Mouse (Mus musculus) stomach, postnatal 0 days (tissue): Measurements from ENCODE around the gene Syap1. TPM values are rescaled to one million over a fixed set of nuclear protein-coding genes. Genes with fewer than 3 reads are reported as not detected.
"Not testable (repeated sequence)": the region's sequence is repeated elsewhere in the genome, so short reads cannot be mapped to it uniquely, and the experiment has no call there.

Experiments
- ATAC-seq: fragments of 200-750 bp; cut with Nextera tagmentation; 2 replicates; pipeline ENCODE4 v1.8.0; 2017; ENCODE audit not compliant: low FRiP score, low TSS enrichment
- DNase-seq: peaks from one replicate; pipeline ENCODE4 v3.0.0-alpha.2; 2016; ENCODE audit warnings: low spot score
- H3K27ac ChIP-seq: fragments of 300-500 bp; sonication (generic); replicated peaks from 2 replicates; pipeline ENCODE4 v1.5.1; 2014; ENCODE audit warnings: mild to moderate bottlenecking, control low read depth
- H3K27me3 ChIP-seq: fragments of 300-500 bp; sonication (generic); 2 replicates; pipeline ENCODE4 v1.6.1; 2014; ENCODE audit warnings: low read length; ENCODE audit not compliant: control insufficient read depth, insufficient read depth
- H3K36me3 ChIP-seq: fragments of 300-500 bp; sonication (generic); 2 replicates; pipeline ENCODE4 v1.6.1; 2014; ENCODE audit warnings: low read length, mixed read lengths; ENCODE audit not compliant: control insufficient read depth, insufficient read depth
- H3K4me1 ChIP-seq: fragments of 300-500 bp; sonication (generic); replicated peaks from 2 replicates; pipeline ENCODE4 v1.6.1; 2014; ENCODE audit warnings: antibody characterized with exemption; ENCODE audit not compliant: control insufficient read depth, insufficient read depth
- H3K4me2 ChIP-seq: fragments of 300-500 bp; sonication (generic); replicated peaks from 2 replicates; pipeline ENCODE4 v1.6.1; 2014; ENCODE audit warnings: low read depth, mild to moderate bottlenecking, control low read depth, moderate library complexity
- H3K4me3 ChIP-seq: fragments of 300-500 bp; sonication (generic); 2 replicates; pipeline ENCODE4 v1.5.1; 2014; ENCODE audit warnings: low read depth, low read length, control low read depth
- H3K9ac ChIP-seq: fragments of 300-500 bp; sonication (generic); 2 replicates; pipeline ENCODE4 v1.6.1; 2014; ENCODE audit warnings: mild to moderate bottlenecking, low read length, control low read depth, mixed read lengths
- H3K9me3 ChIP-seq: fragments of 300-500 bp; sonication (generic); 2 replicates; pipeline ENCODE4 v1.6.1; 2016; ENCODE audit warnings: low read length; ENCODE audit not compliant: control insufficient read depth
- CTCF ChIP-seq: IDR thresholded peaks from 2 replicates; pipeline ENCODE4 v1.5.1; 2016; ENCODE audit warnings: antibody characterized with exemption, low read depth, mild to moderate bottlenecking, moderate library complexity
- EP300 ChIP-seq: optimal IDR thresholded peaks from 2 replicates; pipeline ENCODE3; 2016; ENCODE audit warnings: antibody characterized with exemption
- WGBS: fragments of 180-500 bp; shearing (Covaris S2); extraction: QIAGEN DNeasy Blood & Tissue Kit; methylation state at CpG from one replicate; pipeline ENCODE4 v1.1.7; 2014; 5-methylcytosine and 5-hydroxymethylcytosine counted together
- polyA plus RNA-seq: library from polyadenylated mRNA; unstranded; fragments of >200 nt; fragmentation: Nextera tagmentation; extraction: Ambion mirVana; gene quantifications from 2 replicates; pipeline ENCODE4 v1.2.1, GENCODE M21; 2015

Gene Syap1
- polyA plus RNA-seq, 1 experiment from 2014 or later, result 40.6 TPM

GRCm38 (mm10) chrX:162902040-162902734 lies 13.9 kb upstream of the Syap1 start:
- Histone ChIP-seq H3K4me1 (no peaks in the 10 kb centered on the region), H3K9me3 (no peaks in the 10 kb centered on the region), H3K9ac (peak overlapping the region; percentile 67), H3K27me3 (no peaks in the 10 kb centered on the region), H3K4me3 (peak overlapping the region; percentile 57), H3K27ac (peak overlapping the region; percentile 83), H3K36me3 (no peaks in the 10 kb centered on the region), H3K4me2 (peak overlapping the region; percentile 60)
- TF ChIP-seq CTCF (no peak), EP300 (no peak)
- ATAC-seq (peak; percentile 89), DNase-seq (peak; percentile 64)
- 20% methylated on average over 29 of the region's 29 CpGs for WGBS

GRCm38 (mm10) chrX:162901371-162902039 lies 13.3 kb upstream of the Syap1 start:
- 19% methylated on average over 16 of the region's 25 CpGs for WGBS
- Histone ChIP-seq H3K27me3 (no peaks in the 10 kb centered on the region), H3K36me3 (no peaks in the 10 kb centered on the region), H3K9me3 (no peaks in the 10 kb centered on the region), H3K4me2 (peak overlapping the region; percentile 60), H3K4me3 (peak overlapping the region; percentile 57), H3K4me1 (no peaks in the 10 kb centered on the region), H3K9ac (peak overlapping the region; percentile 67), H3K27ac (peak overlapping the region; percentile 83)
- DNase-seq (peak; percentile 66), ATAC-seq (peak; percentile 93)
- TF ChIP-seq CTCF (peak; percentile 25; the same call in 1 of the 2 replicates), EP300 (no peak)

GRCm38 (mm10) chrX:162900938-162901337 lies 12.7 kb upstream of the Syap1 start, which contains the start of gene Ctps2:
TSS of gene Ctps2 (plus strand) at chrX:162901238.
- DNase-seq, result no peak
- no peaks in the 10 kb centered on the region for H3K36me3 ChIP-seq
- H3K27me3 ChIP-seq, result no peaks in the 10 kb centered on the region
- peak within 1 kb of the TSS; percentile 60 for H3K4me2 ChIP-seq
- H3K9me3 ChIP-seq, result no peaks in the 10 kb centered on the region
- H3K4me3 ChIP-seq, result peak within 1 kb of the TSS; percentile 57
- no peak for TF ChIP-seq EP300
- no peak for TF ChIP-seq CTCF
- no peak for ATAC-seq
- no peaks in the 10 kb centered on the region for H3K4me1 ChIP-seq
- H3K9ac ChIP-seq, result peak within 1 kb of the TSS; percentile 67
- WGBS, result 18% methylated on average over 4 of the region's 4 CpGs
- peak within 1 kb of the TSS; percentile 83 for H3K27ac ChIP-seq

- not testable (repeated sequence) for H3K27ac ChIP-seq, H3K4me1 ChIP-seq, H3K9ac ChIP-seq, H3K36me3 ChIP-seq, H3K9me3 ChIP-seq, H3K27me3 ChIP-seq, H3K4me2 ChIP-seq, H3K4me3 ChIP-seq, DNase-seq, ATAC-seq
- 72% methylated on average over 8 of the region's 25 CpGs for WGBS
These were observed 452 bp upstream of the Syap1 start for GRCm38 (mm10) chrX:162888575-162889223.

DNA sequence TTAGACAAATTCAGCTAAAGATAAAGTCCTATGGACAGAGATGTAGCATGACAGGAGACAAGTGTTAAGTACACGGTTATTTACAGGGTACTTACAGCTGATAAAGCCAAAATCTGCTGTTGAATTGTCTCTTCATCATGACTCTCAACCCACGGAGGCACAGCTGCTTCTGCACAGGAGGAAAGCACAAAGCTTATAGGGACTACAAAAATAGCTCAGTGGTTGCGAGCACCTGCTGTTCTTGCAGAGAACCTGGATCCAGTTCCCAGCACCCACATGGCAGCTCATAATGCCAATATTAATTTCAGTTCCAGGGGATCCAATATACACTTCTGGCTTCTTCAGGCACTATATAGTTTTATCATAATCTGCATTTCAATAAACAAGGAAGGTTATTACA lies 10.0 kb downstream of the Syap1 start:
- Histone ChIP-seq H3K27me3 (no peaks in the 10 kb centered on the region), H3K27ac (no peak overlapping the region), H3K4me2 (no peak overlapping the region), H3K36me3 (no peaks in the 10 kb centered on the region), H3K4me1 (no peaks in the 10 kb centered on the region), H3K9me3 (no peaks in the 10 kb centered on the region), H3K9ac (no peak overlapping the region), H3K4me3 (no peak overlapping the region)
- DNase-seq (no peak), ATAC-seq (no peak)
- TF ChIP-seq EP300 (no peak), CTCF (no peak)
- WGBS, result 89% methylated on average over 3 of the region's 3 CpGs

DNA sequence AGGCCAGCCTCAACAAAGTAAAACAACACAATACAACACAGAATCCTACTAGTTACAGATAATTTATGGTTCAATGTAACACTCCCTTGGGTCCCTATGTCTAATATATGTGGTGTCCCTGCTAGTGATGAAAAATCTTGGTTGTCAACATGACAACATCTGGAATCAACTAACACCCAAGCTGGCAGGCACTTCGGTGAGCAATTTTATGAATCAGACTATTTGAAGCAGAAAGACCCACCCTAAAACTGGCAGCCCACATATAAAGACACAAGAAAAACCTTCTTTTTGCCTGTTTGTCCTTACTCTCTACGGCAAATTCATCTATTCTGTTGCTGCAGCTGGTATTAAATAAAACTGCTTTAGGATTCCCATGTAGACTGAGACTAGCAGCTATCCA lies 14.5 kb downstream of the Syap1 start:
- Histone ChIP-seq H3K36me3 (no peaks in the 10 kb centered on the region), H3K27ac (no peak overlapping the region), H3K9me3 (no peaks in the 10 kb centered on the region), H3K4me1 (no peaks in the 10 kb centered on the region), H3K9ac (no peak overlapping the region), H3K4me2 (no peak overlapping the region), H3K4me3 (no peak overlapping the region), H3K27me3 (no peaks in the 10 kb centered on the region)
- no peak for DNase-seq
- ATAC-seq, result no peak
- TF ChIP-seq EP300 (no peak), CTCF (no peak)
- WGBS, result 88% methylated on average over 2 of the region's 2 CpGs
